Mouse (Mus musculus) limb, embryonic 14.5 days (tissue): Measurements from ENCODE around the gene Aatf. TPM values are rescaled to one million over a fixed set of nuclear protein-coding genes. Genes with fewer than 3 reads are reported as not detected.
A peak's percentile ranks its signal among the peaks of the same experiment; 100 is the strongest.

Experiments
- ATAC-seq: fragments of 200-750 bp; cut with Nextera tagmentation; 2 replicates; pipeline ENCODE4 v1.8.0; 2017; ENCODE audit warnings: low read depth, moderate number of reproducible peaks, moderate TSS enrichment; ENCODE audit not compliant: low FRiP score
- DNase-seq: peaks from one replicate; pipeline ENCODE4 v3.0.0-alpha.2; 2015; ENCODE audit warnings: low spot score
- H3K27ac ChIP-seq: fragments of 300-500 bp; sonication (generic); replicated peaks from 2 replicates; pipeline ENCODE4 v1.5.1; 2014; ENCODE audit warnings: low read depth, mild to moderate bottlenecking, low read length, moderate library complexity, mixed read lengths
- H3K27me3 ChIP-seq: fragments of 300-500 bp; sonication (generic); 2 replicates; pipeline ENCODE4 v1.6.1; 2014; ENCODE audit warnings: low read length, mixed read lengths; ENCODE audit not compliant: control insufficient read depth, insufficient read depth
- H3K36me3 ChIP-seq: fragments of 300-500 bp; sonication (generic); 2 replicates; pipeline ENCODE4 v1.6.1; 2014; ENCODE audit warnings: mild to moderate bottlenecking, low read length, moderate library complexity, mixed read lengths; ENCODE audit not compliant: control insufficient read depth, insufficient read depth
- H3K4me1 ChIP-seq: fragments of 300-500 bp; sonication (generic); 2 replicates; pipeline ENCODE4 v1.6.1; 2014; ENCODE audit warnings: antibody characterized with exemption, low read length, mixed read lengths; ENCODE audit not compliant: control insufficient read depth, insufficient read depth
- H3K4me2 ChIP-seq: fragments of 300-500 bp; sonication (generic); replicated peaks from 2 replicates; pipeline ENCODE4 v1.6.1; 2014; ENCODE audit warnings: low read depth, mild to moderate bottlenecking, low read length, moderate library complexity; ENCODE audit not compliant: severe bottlenecking
- H3K4me3 ChIP-seq: fragments of 300-500 bp; sonication (generic); replicated peaks from 2 replicates; pipeline ENCODE4 v1.5.1; 2014; ENCODE audit warnings: low read length
- H3K9ac ChIP-seq: fragments of 300-500 bp; sonication (generic); 2 replicates; pipeline ENCODE4 v1.6.1; 2014; ENCODE audit warnings: mild to moderate bottlenecking, low read depth, low read length, moderate library complexity; ENCODE audit not compliant: severe bottlenecking
- H3K9me3 ChIP-seq: fragments of 300-500 bp; sonication (generic); 2 replicates; pipeline ENCODE4 v1.6.1; 2016; ENCODE audit warnings: low read length; ENCODE audit not compliant: control insufficient read depth
- POLR2A ChIP-seq: fragments of 200-500 bp; IDR thresholded peaks from 2 replicates; pipeline ENCODE4 v1.8.0; 2012; ENCODE audit warnings: inconsistent platforms, mild to moderate bottlenecking, moderate library complexity, borderline replicate concordance; ENCODE audit not compliant: insufficient read depth, insufficient read length; ENCODE audit errors: extremely low read depth
- WGBS: fragments of 180-500 bp; shearing (Covaris S2); extraction: QIAGEN DNeasy Blood & Tissue Kit; methylation state at CpG from one replicate; pipeline ENCODE4 v1.1.7; 2014; 5-methylcytosine and 5-hydroxymethylcytosine counted together
- polyA plus RNA-seq, 2 experiments: library from polyadenylated mRNA; depleted of rRNA in 1 of 2; stranded (reverse) in 1 of 2; unstranded in 1 of 2; fragments of >200 nt; fragmentation: Nextera tagmentation in 1 of 2; extraction: Ambion mirVana in 1 of 2; gene quantifications; 2 replicates each; pipeline versions ENCODE4 v1.2.1 to v1.2.3; 2012 to 2014

Gene Aatf
- polyA plus RNA-seq, 2 experiments = 12.3 to 44.8 TPM

GRCm38 (mm10) chr11:84523841-84524510 lies 10.7 kb upstream of the Aatf start:
- peaks cover 96% of the 10 kb centered on the region for H3K27me3 ChIP-seq
- ATAC-seq = no peak
- no peaks in the 10 kb centered on the region for H3K36me3 ChIP-seq
- no peak overlapping the region for H3K9ac ChIP-seq
- H3K4me2 ChIP-seq = no peak overlapping the region
- WGBS = under 1% methylated on average over 35 of the region's 35 CpGs
- H3K4me3 ChIP-seq = no peak overlapping the region
- DNase-seq = no peak
- H3K9me3 ChIP-seq = no peaks in the 10 kb centered on the region
- H3K27ac ChIP-seq = no peak overlapping the region
- H3K4me1 ChIP-seq = peaks cover 5% of the 10 kb centered on the region; the same call in 1 of the 2 replicates
- no peak for TF ChIP-seq POLR2A

- peaks cover 5% of the 10 kb centered on the region; the same call in 1 of the 2 replicates for H3K4me1 ChIP-seq
- H3K27me3 ChIP-seq = peaks cover 98% of the 10 kb centered on the region
- H3K9me3 ChIP-seq = no peaks in the 10 kb centered on the region
- H3K27ac ChIP-seq = no peak overlapping the region
- no peak overlapping the region for H3K4me2 ChIP-seq
- DNase-seq = no peak
- no peak overlapping the region for H3K9ac ChIP-seq
- H3K4me3 ChIP-seq = no peak overlapping the region
- ATAC-seq = no peak
- H3K36me3 ChIP-seq = no peaks in the 10 kb centered on the region
- no peak for TF ChIP-seq POLR2A
- 2% methylated on average over 16 of the region's 16 CpGs for WGBS
Measured at GRCm38 (mm10) chr11:84523321-84523831, 10.1 kb upstream of the Aatf start.

GRCm38 (mm10) chr11:84522577-84523320 lies 9.4 kb upstream of the Aatf start:
- H3K27ac ChIP-seq = no peak overlapping the region
- TF ChIP-seq POLR2A = no peak
- peaks cover 92% of the 10 kb centered on the region for H3K27me3 ChIP-seq
- whole genome bisulfite sequencing = 1% methylated on average over 40 of the region's 40 CpGs
- H3K4me3 ChIP-seq = peak overlapping the region; percentile 14
- H3K4me1 ChIP-seq = peaks cover 5% of the 10 kb centered on the region; the same call in 1 of the 2 replicates
- H3K36me3 ChIP-seq = no peaks in the 10 kb centered on the region
- ATAC-seq (no peak), DNase-seq (no peak)
- H3K9ac ChIP-seq = no peak overlapping the region
- peak overlapping the region; percentile 28; the same call in 1 of the 2 replicates for H3K4me2 ChIP-seq
- H3K9me3 ChIP-seq = no peaks in the 10 kb centered on the region

- whole genome bisulfite sequencing = 12% methylated on average over 24 of the region's 24 CpGs
Measured at GRCm38 (mm10) chr11:84521751-84522299, 8.5 kb upstream of the Aatf start.

GRCm38 (mm10) chr11:84521071-84521390 lies 7.7 kb upstream of the Aatf start:
- Histone ChIP-seq H3K4me1 (peaks cover 5% of the 10 kb centered on the region; the same call in 1 of the 2 replicates), H3K4me3 (no peak overlapping the region), H3K9me3 (no peaks in the 10 kb centered on the region), H3K4me2 (no peak overlapping the region), H3K36me3 (no peaks in the 10 kb centered on the region), H3K27ac (no peak overlapping the region), H3K27me3 (peaks cover 92% of the 10 kb centered on the region), H3K9ac (no peak overlapping the region)
- DNase-seq (no peak), ATAC-seq (no peak)
- 31% methylated on average over 3 of the region's 3 CpGs for WGBS
- TF ChIP-seq POLR2A = no peak

More at GRCm38 (mm10) chr11:84521751-84522299, 8.5 kb upstream of the Aatf start:
- H3K27me3 ChIP-seq = peaks cover 92% of the 10 kb centered on the region
- no peaks in the 10 kb centered on the region for H3K36me3 ChIP-seq
- DNase-seq (no peak), ATAC-seq (no peak)
- peaks cover 5% of the 10 kb centered on the region; the same call in 1 of the 2 replicates for H3K4me1 ChIP-seq
- no peak for TF ChIP-seq POLR2A
- H3K4me2 ChIP-seq = no peak overlapping the region
- no peak overlapping the region for H3K4me3 ChIP-seq
- no peak overlapping the region for H3K9ac ChIP-seq
- H3K9me3 ChIP-seq = no peaks in the 10 kb centered on the region
- no peak overlapping the region for H3K27ac ChIP-seq
